ENCODE assay signal across 12 mouse cellular contexts in the genomic region with DNA sequence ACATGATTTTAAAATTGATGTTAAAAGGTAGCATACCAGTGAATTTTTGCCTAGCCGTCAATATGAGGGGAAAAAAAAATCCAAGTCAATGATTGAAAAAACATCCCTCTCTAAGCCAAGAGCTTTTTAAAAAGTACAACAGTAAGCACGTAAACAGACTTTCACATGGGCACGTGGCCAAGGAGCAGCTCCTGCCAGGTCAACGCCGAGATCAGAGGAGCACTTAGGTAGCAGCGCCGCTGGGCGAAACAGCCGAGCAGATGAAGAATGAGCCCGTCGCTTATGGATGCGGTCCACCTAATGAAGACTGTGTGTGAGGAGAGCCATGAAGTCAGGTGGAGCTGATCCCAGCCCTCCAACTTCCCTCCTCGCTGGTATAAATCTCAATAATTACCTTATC.
DNase-seq lines count a peak whose midpoint lies in the region.
"Had no signal": no experiment of that assay in that cellular context is flagged by ENCODE, and none has a peak within 500 bp of the region (broad histone marks: within the 10 kb centered on the region; RNA-seq: fewer than 3 reads in every experiment).

No protein-coding gene starts in this region.

- peak; percentile 48 to 52 for DNase-seq in cerebellum, postnatal 14 days
- DNase-seq in cerebellum, adult 11 months, result no peak
- DNase-seq in heart, postnatal 36 days, result peak; percentile 2 to 5
- no peak for DNase-seq in heart, adult 9 months (ENCODE audit: low spot score in 2 of 2)
- DNase-seq in testis, postnatal 14 days (ENCODE audit: low spot score), result peak; percentile 14
- DNase-seq in testis, postnatal 10 days (ENCODE audit: low spot score), result no peak
- no peak for DNase-seq in left cerebral cortex, postnatal 36 days (ENCODE audit: low spot score in 2 of 2)
- DNase-seq: adrenal gland, postnatal 10 days; lung, postnatal 4 days; right cerebral cortex, postnatal 14 days; spleen, adult 18-20 months; thymus, adult 2 months had no signal

- intact Hi-C loops in heart, postnatal 36 days (cut with DNase I), result no loop called here
- intact Hi-C loops in left cerebral cortex, postnatal 36 days (cut with DNase I), result no loop called here

Comparison
In these comparisons a context has a peak if more than half of its experiments do, and no peak if none do; other contexts are left out.
1. DNase-seq: peak in cerebellum, postnatal 14 days (2 of 2), heart, postnatal 36 days (2 of 2) and testis, postnatal 14 days (single experiment); none in cerebellum, adult 11 months (single experiment), heart, adult 9 months (0 of 2), testis, postnatal 10 days (single experiment) and left cerebral cortex, postnatal 36 days (0 of 2).